Mouse (Mus musculus): ENCODE measurements around the gene Elane. TPM values are rescaled to one million over a fixed set of nuclear protein-coding genes. Genes with fewer than 3 reads are reported as not detected.

The Elane gene
- polyA plus RNA-seq, 1 experiment from 2014 or later: 0.64 TPM

GRCm38 (mm10) chr10:79918231-79919078, 32.4 kb downstream of the Elane start:
- WGBS: 6% methylated on average over 32 of the region's 35 CpGs
- no peak overlapping the region for H3K27ac ChIP-seq (replicated peaks; ENCODE audit: low read depth, low read length)
- no peaks in the 10 kb centered on the region for H3K36me3 ChIP-seq (ENCODE audit: control insufficient read depth, insufficient read depth, low read length)
- no peaks in the 10 kb centered on the region for H3K9me3 ChIP-seq (ENCODE audit: control insufficient read depth, low read length)
- peak overlapping the region; percentile 45; the same call in 1 of the 2 replicates for H3K9ac ChIP-seq (ENCODE audit: low read depth, low read length)
- peak overlapping the region; percentile 18 for H3K4me3 ChIP-seq (ENCODE audit: low read depth, low read length)
- peaks cover 60% of the 10 kb centered on the region for H3K27me3 ChIP-seq (replicated peaks; ENCODE audit: control insufficient read depth, insufficient read depth, low read length)
- peaks cover 21% of the 10 kb centered on the region for H3K4me1 ChIP-seq (ENCODE audit: control insufficient read depth, insufficient read depth, low read length)
- DNase-seq (ENCODE audit: low spot score): no peak
- ATAC-seq (ENCODE audit: low read depth): no peak
- peak overlapping the region; percentile 40 for H3K4me2 ChIP-seq (ENCODE audit: low read depth, low read length)

GRCm38 (mm10) chr10:79919251-79919849, 33.3 kb downstream of the Elane start:
- Histone ChIP-seq H3K9me3 (ENCODE audit: control insufficient read depth, low read length) (no peaks in the 10 kb centered on the region), H3K4me2 (ENCODE audit: low read depth, low read length) (peak overlapping the region; percentile 34), H3K27ac (replicated peaks; ENCODE audit: low read depth, low read length) (no peak overlapping the region), H3K4me1 (ENCODE audit: control insufficient read depth, insufficient read depth, low read length) (peaks cover 21% of the 10 kb centered on the region), H3K4me3 (ENCODE audit: low read depth, low read length) (peak overlapping the region; percentile 17; the same call in 1 of the 2 replicates), H3K27me3 (replicated peaks; ENCODE audit: control insufficient read depth, insufficient read depth, low read length) (peaks cover 60% of the 10 kb centered on the region), H3K36me3 (ENCODE audit: control insufficient read depth, insufficient read depth, low read length) (no peaks in the 10 kb centered on the region), H3K9ac (ENCODE audit: low read depth, low read length) (peak overlapping the region; percentile 37; the same call in 1 of the 2 replicates)
- no peak for ATAC-seq (ENCODE audit: low read depth)
- 7% methylated on average over 18 of the region's 21 CpGs for WGBS
- no peak for DNase-seq (ENCODE audit: low spot score)

DNA sequence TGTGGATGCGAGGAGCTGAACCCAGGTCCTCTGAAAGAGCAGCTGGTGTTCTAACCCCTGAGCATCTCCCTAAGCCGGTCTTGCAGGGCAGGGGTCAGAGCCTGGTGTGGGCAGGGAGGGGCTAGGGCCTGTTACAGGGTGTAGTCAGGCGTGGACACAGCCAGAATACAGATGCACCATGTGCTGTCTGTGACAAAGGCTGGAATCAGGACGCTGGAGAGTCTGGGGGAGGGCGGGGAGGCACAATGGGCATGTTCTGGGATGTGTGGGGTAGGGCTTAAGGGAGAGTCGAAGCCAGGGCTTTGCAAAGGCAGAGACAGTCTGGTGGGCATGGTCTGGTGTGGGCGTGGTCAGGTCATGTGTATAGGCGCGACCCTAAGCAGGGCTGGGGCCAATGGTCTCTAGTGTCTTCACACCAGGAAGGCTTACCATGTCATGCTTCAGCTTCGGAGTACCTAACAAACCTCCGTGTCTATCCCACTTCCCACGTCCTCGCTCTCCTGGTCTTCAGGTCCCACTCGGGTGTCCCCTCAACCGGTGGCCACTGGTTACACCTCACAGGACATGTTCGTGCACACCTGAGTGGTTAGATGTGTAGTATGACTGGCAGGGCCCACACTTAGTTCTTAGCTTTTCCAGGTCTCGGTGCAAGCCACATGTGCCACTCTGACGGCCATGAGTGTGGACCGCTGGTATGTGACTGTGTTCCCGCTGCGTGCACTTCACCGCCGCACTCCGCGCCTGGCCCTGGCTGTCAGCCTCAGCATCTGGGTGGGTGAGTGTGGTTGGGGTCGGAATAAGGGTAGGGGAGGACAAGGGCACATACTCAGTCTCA, 34.2 kb downstream of the Elane start:
- peaks cover 60% of the 10 kb centered on the region for H3K27me3 ChIP-seq (replicated peaks; ENCODE audit: control insufficient read depth, insufficient read depth, low read length)
- no peaks in the 10 kb centered on the region for H3K36me3 ChIP-seq (ENCODE audit: control insufficient read depth, insufficient read depth, low read length)
- no peak for DNase-seq (ENCODE audit: low spot score)
- H3K9me3 ChIP-seq (ENCODE audit: control insufficient read depth, low read length): no peaks in the 10 kb centered on the region
- H3K4me2 ChIP-seq (ENCODE audit: low read depth, low read length): no peak overlapping the region
- H3K9ac ChIP-seq (ENCODE audit: low read depth, low read length): no peak overlapping the region
- H3K4me3 ChIP-seq (ENCODE audit: low read depth, low read length): peak overlapping the region; percentile 32
- no peak for ATAC-seq (ENCODE audit: low read depth)
- H3K27ac ChIP-seq (replicated peaks; ENCODE audit: low read depth, low read length): no peak overlapping the region
- peaks cover 21% of the 10 kb centered on the region for H3K4me1 ChIP-seq (ENCODE audit: control insufficient read depth, insufficient read depth, low read length)
- WGBS: 22% methylated on average over 25 of the region's 26 CpGs

- no peak for ATAC-seq (ENCODE audit: low read depth)
These were observed 35.0 kb downstream of the Elane start, which contains the start of gene R3hdm4 for GRCm38 (mm10) chr10:79920958-79921535. TSS of gene R3hdm4 (minus strand) at chr10:79921208.

GRCm38 (mm10) chr10:79921572-79921971, 35.5 kb downstream of the Elane start:
- ATAC-seq (ENCODE audit: low read depth): no peak
- H3K36me3 ChIP-seq (ENCODE audit: control insufficient read depth, insufficient read depth, low read length): no peaks in the 10 kb centered on the region
- no peaks in the 10 kb centered on the region for H3K9me3 ChIP-seq (ENCODE audit: control insufficient read depth, low read length)
- peaks cover 60% of the 10 kb centered on the region for H3K27me3 ChIP-seq (replicated peaks; ENCODE audit: control insufficient read depth, insufficient read depth, low read length)
- no peak overlapping the region for H3K27ac ChIP-seq (replicated peaks; ENCODE audit: low read depth, low read length)
- H3K9ac ChIP-seq (ENCODE audit: low read depth, low read length): no peak overlapping the region; the same call in 1 of the 2 replicates
- H3K4me3 ChIP-seq (ENCODE audit: low read depth, low read length): peak overlapping the region; percentile 32
- peaks cover 18% of the 10 kb centered on the region for H3K4me1 ChIP-seq (ENCODE audit: control insufficient read depth, insufficient read depth, low read length)
- DNase-seq (ENCODE audit: low spot score): peak; percentile 27
- 1% methylated on average over 21 of the region's 34 CpGs for WGBS
- peak overlapping the region; percentile 49 for H3K4me2 ChIP-seq (ENCODE audit: low read depth, low read length)

More at GRCm38 (mm10) chr10:79920958-79921535, 35.0 kb downstream of the Elane start, which contains the start of gene R3hdm4:
- Histone ChIP-seq H3K9ac (ENCODE audit: low read depth, low read length) (no peak within 1 kb of the TSS; the same call in 1 of the 2 replicates), H3K27me3 (replicated peaks; ENCODE audit: control insufficient read depth, insufficient read depth, low read length) (peaks cover 60% of the 10 kb centered on the region), H3K4me1 (ENCODE audit: control insufficient read depth, insufficient read depth, low read length) (peaks cover 18% of the 10 kb centered on the region), H3K36me3 (ENCODE audit: control insufficient read depth, insufficient read depth, low read length) (no peaks in the 10 kb centered on the region), H3K4me3 (ENCODE audit: low read depth, low read length) (peak within 1 kb of the TSS; percentile 32), H3K9me3 (ENCODE audit: control insufficient read depth, low read length) (no peaks in the 10 kb centered on the region), H3K4me2 (ENCODE audit: low read depth, low read length) (peak within 1 kb of the TSS; percentile 49), H3K27ac (replicated peaks; ENCODE audit: low read depth, low read length) (no peak within 1 kb of the TSS)
- WGBS: 6% methylated on average over 14 of the region's 41 CpGs
- DNase-seq (ENCODE audit: low spot score): no peak

DNA sequence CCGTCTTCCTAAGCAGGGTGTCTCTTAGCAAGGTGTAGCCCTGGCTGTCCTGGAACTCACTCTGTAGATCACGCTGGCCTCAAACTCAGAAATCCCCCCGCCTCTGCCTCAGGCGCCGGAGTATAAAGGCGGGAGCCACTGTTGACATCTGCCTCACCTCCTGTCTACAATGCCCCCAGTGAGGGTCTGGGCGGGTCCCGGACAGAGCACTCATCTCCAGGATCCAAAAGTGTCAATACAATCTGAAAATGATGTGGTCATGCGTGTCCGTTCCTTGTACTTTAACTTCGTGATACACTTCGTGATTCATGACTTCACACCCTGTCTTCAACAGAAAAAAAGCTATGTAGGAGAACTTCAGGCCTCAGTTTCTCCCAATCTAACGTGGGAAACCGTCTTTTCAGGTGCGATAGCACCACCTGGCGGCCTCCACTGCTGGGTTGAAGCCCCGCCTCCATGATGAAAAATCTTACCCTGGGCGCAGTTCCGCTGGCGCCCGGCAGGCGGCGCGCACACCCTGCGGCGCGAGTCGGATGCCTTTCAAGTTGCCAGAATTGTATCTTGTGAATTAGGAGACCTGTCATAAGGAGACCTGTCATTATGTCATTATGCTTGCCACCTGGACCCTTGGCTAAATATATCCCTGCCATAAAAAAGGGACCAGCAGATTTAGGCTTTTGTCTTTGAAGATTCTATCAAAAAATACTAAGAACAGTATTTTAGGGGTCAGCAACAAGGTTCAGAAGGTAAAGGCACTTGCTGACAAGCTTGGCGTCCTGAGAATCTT, 39.1 kb downstream of the Elane start:
- DNase-seq (ENCODE audit: low spot score) (peak; percentile 88), ATAC-seq (ENCODE audit: low read depth) (no peak; the same call in 1 of the 2 replicates)
- 10% methylated on average over 29 of the region's 29 CpGs for WGBS
- Histone ChIP-seq H3K36me3 (ENCODE audit: control insufficient read depth, insufficient read depth, low read length) (0 out of 2 replicates have a peak, but pooled peaks cover under 1% of the 10 kb centered on the region), H3K27ac (replicated peaks; ENCODE audit: low read depth, low read length) (0 out of 2 replicates have a peak overlapping the region, but pooled peaks have one; percentile 94), H3K27me3 (replicated peaks; ENCODE audit: control insufficient read depth, insufficient read depth, low read length) (peaks cover 32% of the 10 kb centered on the region), H3K4me2 (ENCODE audit: low read depth, low read length) (peak overlapping the region; percentile 94; the same call in 1 of the 2 replicates), H3K4me1 (ENCODE audit: control insufficient read depth, insufficient read depth, low read length) (peaks cover 25% of the 10 kb centered on the region), H3K4me3 (ENCODE audit: low read depth, low read length) (peak overlapping the region; percentile 85; the same call in 1 of the 2 replicates), H3K9me3 (ENCODE audit: control insufficient read depth, low read length) (no peaks in the 10 kb centered on the region), H3K9ac (ENCODE audit: low read depth, low read length) (no peak overlapping the region)

GRCm38 (mm10) chr10:79925785-79926490, 39.9 kb downstream of the Elane start:
- peak overlapping the region; percentile 94 for H3K27ac ChIP-seq (replicated peaks; ENCODE audit: low read depth, low read length)
- H3K4me3 ChIP-seq (ENCODE audit: low read depth, low read length): peak overlapping the region; percentile 85
- peaks cover 24% of the 10 kb centered on the region for H3K27me3 ChIP-seq (replicated peaks; ENCODE audit: control insufficient read depth, insufficient read depth, low read length)
- ATAC-seq (ENCODE audit: low read depth): peak; percentile 2; the same call in 1 of the 2 replicates
- H3K9me3 ChIP-seq (ENCODE audit: control insufficient read depth, low read length): no peaks in the 10 kb centered on the region
- peak overlapping the region; percentile 91 for H3K9ac ChIP-seq (ENCODE audit: low read depth, low read length)
- 9% methylated on average over 13 of the region's 15 CpGs for WGBS
- peak overlapping the region; percentile 94 for H3K4me2 ChIP-seq (ENCODE audit: low read depth, low read length)
- peaks cover 20% of the 10 kb centered on the region for H3K4me1 ChIP-seq (ENCODE audit: control insufficient read depth, insufficient read depth, low read length)
- DNase-seq (ENCODE audit: low spot score): no peak
- H3K36me3 ChIP-seq (ENCODE audit: control insufficient read depth, insufficient read depth, low read length): 0 out of 2 replicates have a peak, but pooled peaks cover 8% of the 10 kb centered on the region

All from embryonic facial prominence, embryonic 14.5 days (tissue).